Mouse (Mus musculus) left cerebral cortex, adult 8-10 months (tissue): ENCODE results near the gene Lrig3. TPM values are rescaled to one million over a fixed set of nuclear protein-coding genes. Genes with fewer than 3 reads are reported as not detected.

ENCODE experiments used
- DNase-seq, 2 experiments: peaks; one replicate each; pipeline ENCODE4 v3.0.0; 2022; ENCODE audit warnings: low spot score in 2 of 2
- total RNA-seq, 4 experiments: library from RNA; stranded (reverse); gene quantifications; 2 replicates each; pipeline ENCODE4 v1.2.4; 2022

Gene Lrig3
- total RNA-seq, 4 experiments from 2014 or later = 3.3 to 5.7 (median 4.1) TPM

DNA sequence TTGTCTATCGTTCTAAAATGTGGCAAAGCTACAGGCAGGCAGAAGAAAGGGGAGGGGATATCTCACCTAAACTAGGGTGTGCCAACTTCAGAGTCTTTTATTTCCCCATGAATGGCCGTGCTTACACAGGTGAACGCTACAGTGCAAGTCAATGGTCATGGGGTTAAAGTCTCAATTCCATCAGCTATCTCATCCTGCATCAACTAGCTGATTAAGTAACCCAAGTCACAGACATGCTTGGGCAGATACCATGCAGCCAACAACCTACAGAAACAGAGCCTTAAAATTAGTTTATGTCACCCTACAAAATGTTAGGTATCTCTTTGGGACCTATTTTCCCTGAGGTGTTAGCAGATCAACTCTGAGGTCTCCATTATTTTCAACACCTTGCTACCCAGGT, 1.3 kb upstream of the Lrig3 start:
- DNase-seq = no peak

DNA sequence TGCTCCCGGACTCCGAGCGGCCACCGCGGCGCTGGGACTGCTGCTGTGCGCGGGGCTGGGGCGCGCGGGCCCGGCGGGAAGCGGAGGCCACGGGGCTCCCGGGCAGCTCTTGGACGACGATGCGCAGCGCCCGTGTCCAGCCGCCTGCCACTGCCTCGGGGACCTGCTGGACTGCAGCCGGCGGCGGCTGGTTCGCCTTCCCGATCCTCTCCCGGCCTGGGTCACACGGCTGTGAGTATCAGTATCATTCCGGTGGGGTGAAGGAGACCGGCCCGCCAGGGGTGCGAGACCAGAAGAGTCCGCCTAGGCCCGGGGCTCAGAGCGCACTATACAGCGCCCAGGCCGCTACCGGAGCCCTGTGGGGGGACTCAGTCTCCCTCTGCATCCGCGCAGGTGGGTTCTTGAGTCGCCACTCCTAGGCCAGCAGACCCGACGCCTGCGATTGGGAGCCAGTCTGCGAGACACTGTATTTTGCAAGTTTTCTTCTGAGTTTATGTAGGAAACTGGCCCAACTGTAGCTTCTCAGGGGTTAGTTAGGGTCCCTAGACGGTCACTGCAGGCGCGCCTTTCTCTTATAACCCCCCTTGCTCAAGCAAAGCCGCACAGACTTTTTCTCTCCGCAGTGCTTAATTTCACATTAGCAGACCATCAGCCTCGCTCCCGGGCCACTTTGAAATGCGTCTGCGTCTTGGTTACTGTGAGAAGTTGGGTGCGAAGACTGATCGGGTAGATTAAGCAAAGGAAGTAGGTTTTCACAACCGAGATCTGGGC, 698 bp downstream of the Lrig3 start:
- DNase-seq = no peak

DNA sequence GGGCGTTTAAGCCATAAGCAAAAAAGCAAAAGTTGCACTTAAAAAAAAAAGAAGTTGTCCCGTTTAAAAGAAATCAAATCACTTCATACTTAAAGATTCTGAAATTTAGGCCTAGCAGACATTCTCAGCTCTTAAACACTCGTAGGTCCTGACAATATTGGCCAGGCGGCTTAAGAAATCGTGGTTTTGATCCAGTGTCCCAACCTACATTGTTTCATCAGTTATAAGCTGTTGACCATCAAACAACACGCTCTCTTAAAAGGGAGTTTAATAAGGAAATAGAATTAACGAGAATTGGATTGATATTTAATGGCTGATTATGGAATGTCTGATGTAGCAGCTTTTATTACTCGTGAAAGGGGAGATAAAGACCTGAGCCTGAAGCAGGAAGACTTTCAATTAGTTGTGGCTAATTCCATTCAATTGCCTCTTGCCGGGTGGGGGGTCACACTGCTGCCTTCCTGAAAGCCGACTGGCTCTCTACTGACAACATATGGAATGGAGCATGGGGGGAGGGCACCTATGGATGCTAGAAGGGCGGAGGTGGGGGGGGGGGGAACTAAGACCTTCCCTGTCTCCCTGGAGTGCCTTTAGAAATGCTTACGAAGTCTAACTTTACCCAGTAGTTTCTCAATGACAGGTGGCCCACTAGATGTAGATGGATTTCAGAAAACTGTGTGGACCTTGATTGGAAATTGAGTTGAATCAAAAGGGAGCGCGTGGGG, 1.6 kb downstream of the Lrig3 start:
- no peak for DNase-seq

DNA sequence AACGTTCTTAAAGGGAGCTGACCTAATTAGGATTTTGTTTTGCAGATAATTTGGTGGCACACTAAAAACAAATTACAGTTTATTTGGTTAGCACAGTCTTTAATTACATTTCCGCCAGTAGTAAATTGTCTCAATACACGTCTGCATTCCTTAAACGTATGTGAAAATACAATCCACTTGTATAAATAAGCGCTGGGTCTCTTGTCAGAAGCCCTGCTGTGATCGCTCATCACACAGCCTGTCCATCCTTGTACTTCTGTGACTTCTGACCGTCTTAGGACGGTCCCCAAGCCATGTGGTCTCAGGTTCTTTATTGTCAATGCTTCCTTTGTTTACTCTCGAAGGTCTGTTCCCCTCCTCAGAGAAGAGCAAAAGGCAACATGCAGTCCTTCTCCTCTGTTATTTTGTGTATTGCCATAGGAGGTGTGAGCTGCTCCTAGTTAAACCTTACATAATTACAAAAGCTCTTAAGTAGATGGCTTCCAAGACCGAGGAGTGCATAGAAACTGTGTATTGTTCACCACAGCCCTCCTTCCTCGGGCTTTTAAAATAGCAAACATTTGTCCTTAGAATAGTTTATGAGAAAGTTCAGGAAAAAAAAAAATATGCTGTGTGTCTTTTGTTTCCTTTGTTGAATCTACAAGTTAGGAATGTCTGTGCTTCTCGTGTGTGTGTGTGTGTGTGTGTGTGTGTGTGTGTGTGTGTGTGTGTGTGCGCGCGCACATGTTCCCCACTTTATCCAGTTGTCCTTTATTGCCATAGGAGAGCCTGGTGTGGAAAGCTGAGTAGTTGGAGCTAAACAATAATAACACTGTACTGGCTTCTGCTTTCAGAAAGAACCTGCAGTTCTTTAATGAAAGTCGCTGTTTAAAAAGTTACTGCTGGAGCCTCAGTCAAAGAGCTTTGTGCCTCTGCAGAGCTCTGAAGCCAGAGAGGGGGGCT, 2.5 kb downstream of the Lrig3 start:
- DNase-seq = no peak

DNA sequence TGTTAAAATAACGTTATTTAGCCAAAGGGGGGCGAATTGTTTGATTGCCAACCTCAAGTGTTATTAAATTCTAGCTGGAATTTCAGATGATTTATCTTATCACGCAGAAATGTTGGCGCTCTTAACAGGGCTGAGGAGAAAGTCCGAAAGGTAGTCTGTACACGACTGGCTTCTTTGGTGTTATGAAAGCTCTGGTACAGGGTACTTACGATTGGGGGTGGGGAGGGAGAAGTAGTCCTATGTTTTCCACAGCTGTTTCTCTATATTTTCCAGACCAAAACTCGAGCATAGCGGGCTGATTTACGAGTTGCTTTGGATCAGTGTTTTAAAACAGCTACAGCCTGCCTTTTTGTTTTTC, 3.1 kb downstream of the Lrig3 start:
- DNase-seq = no peak

DNA sequence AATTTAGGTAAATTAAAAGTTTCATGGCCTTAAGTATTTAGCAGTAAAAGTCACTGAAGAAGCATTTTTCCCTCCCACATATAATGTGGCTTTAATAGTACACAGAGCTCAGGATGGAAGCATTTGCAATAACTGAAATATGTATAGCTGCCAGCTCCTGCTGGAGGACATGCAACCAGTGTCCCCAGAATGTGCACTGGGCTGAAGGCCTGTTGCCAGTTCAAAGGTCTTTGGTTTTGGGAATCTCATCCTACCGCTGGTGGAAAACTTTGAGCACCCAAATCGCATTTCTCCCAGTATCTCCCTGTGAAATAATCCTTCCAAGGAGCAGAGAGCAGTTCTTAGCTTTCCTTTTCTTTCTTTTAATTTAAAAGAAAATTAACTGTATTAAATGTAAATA, 4.1 kb downstream of the Lrig3 start:
- DNase-seq = no peak

DNA sequence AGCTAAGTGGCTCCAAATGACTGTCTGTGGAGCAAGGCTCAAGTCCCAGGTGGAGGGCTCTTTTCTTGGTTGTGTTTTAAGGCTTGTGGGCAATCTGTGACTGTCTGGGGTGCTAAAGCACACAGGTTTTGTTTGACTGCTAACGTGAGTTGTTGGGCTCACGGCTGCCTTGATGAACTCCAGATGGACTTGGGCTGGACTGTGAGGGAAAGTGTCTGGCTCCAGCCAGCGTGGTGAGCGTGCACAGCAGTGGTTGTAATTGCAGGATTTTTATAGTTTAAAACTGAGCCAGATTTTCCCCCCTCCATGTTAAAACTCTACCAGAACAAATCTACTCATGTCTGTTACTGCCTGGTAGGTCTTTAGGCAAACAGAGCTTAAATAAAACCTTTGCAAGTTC, 4.5 kb downstream of the Lrig3 start:
- no peak for DNase-seq

DNA sequence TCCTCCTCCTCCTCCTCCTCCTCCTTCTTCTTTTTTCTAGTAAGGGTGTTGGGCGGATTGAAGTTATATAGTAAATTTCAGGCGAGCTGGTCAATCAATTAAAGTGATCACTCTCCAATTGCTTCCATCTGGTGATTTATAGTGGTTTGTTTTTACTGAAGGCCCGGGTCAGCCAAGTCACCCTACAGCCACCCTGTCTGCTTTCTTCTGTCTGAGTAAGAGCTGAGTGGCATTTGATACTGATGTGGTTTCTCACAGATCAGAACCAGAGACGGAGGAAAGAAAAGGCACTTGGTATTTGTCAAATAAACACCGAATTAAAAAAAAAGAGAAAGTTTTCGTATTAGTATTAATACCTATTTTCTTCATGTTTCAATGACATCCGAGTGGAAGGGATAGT, 7.8 kb downstream of the Lrig3 start:
- DNase-seq = no peak

DNA sequence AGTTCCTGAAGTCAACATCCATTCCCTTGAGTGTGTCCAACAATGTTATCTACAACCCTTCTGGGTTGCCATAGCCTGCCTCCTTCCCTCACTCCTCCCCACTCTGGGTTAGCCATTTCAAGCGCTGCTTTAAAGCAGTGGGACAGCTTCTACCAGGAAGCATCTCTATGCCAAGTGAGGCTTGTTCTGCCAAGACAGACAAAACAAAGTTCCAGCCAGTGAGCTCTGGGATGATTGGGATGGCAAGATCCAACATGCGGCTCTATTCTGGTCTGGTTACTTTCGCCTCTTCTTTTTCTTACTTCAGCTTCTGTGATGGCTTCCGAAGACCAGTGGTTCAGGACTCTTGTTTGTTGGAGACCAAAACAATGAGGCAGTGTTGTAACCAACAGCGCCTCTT, 16.0 kb downstream of the Lrig3 start:
- no peak for DNase-seq

DNA sequence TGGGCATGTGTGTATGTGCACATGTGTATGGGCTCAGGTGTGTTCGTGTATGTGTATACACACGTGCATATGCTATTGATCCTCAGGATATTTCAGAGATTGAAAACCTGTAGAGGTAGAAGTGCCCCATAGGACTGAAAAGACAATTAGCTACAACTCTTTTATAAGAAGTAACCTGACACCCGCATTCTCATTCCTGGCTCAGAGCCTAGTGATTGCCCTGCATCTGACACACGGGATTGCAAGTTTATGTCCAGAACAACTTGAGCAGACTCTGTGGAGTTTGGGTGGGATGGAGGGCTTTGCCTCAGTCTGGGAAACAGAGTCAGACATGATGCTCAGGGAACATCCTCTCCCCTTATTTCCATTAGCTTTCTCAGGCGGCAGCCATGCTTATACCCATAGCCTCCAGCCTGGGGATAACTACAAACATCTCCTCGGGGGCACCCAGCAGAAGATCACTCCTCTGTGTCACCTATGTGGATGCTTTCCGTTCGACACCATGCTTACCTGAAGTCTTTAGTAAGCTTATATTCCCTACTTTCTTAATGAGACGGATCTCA, 18.6 kb downstream of the Lrig3 start:
- no peak for DNase-seq

DNA sequence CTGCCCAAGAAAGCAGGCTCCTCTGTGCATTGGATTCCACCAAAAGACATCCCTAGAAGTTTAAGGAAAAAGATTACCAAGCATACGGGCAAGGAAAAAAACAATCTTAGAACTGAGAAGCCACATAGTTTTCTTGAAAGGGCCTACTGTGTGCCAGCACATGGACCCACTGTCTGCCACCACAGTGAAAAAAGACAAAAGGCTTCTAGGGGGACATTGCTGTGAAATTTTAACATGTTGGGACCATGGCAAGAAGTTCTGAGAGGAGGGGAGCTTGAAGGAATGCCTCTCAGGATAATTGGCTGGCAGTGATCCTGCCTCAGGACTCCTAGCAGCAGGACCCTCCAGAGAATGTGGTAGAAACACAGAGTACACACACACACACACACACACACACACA, 19.8 kb downstream of the Lrig3 start:
- DNase-seq = no peak

DNA sequence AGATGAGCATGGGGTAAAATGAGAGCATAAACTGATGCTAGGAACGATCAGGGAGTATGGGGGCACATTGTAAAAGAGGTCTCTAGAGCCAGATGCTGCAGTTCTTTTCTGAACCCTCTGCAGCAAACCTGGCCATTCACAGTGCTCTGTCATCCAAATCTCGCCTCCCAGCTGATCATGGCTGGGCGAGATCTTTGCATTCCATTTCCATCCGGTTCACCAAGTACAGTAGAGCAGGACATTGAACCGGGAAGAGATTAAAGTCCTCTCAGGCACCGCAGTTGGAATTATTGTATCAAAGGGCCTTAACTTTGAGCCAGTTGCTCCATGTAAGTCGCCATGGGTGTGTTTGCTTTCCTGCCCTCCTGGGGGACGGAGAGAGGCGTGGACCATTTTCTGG, 20.5 kb downstream of the Lrig3 start:
- no peak for DNase-seq

DNA sequence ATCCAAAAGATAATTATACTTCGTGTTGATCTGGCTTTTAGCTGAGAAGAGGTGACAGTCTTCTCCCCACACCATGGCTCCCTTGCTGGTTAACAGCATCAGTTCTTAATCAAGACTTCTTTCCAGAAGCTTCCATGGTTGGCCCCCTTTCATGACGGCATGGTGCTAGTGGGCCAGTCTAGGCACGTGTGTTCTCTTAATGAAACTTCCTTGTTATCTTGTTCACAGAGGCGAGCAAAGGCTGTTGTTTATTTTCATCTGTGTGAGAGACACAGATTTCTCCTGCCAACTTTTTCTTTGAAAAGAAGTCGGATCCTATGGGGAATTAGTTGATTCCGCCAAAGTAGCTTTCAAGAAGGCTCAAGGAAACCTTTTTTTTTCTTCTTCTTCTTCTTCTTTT, 21.3 kb downstream of the Lrig3 start:
- no peak for DNase-seq

DNA sequence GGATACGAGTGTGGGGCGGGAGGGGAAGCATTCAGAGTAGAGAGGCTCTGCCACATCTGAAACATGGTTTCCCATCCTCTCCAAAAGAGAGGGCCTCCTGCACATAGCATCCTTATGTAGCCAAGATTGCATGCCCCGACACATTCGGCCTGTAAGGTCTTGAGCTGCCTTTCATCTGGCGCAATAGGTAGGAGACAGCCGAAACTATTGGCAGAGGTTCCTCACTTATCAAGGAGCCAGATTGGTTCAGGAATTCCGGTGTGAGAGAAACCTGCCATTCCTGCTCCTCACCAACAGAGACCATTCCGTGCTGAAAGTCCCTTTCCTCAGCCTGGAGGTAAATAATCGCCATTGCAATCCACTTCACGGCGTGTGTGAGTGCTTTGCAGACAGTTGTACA, 22.1 kb downstream of the Lrig3 start:
- DNase-seq = no peak

DNA sequence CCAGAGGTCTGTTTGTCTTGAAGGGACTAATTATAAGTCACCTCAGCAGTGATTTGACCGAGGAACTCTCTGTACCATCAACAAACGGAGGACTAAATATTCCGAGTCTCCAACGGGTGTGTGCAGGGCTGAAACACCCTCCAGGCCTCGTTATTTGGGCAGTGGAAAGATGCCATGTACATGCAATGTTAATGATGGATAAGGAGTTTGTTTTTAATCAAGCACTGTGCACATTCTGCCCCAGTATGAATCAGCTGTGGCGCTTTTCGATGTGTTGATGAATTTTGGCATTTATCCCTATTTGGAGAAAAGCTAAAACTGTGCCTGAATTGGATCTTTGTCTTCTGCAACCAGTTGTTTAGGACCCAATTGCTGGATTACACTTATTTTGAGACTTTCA, 23.9 kb downstream of the Lrig3 start:
- DNase-seq = no peak

DNA sequence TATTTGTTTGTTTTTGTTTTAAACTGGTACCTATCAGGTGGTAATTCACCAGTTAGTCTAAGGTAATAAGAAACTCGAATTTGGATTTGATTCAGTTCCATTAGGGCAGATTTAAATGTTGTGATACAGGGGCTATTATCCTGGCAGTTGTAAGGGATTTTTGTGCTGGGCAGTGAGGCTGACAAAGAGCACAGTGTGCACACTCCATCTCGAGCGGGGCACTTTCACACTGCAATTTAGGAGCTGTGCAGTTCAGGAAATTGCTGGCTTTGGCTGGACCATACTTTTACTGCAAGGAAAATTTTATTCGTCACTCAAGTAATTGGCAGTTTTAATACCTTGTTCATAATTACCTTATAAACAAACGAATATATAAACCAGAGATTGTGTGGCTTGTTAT, 24.4 kb downstream of the Lrig3 start:
- no peak for DNase-seq

DNA sequence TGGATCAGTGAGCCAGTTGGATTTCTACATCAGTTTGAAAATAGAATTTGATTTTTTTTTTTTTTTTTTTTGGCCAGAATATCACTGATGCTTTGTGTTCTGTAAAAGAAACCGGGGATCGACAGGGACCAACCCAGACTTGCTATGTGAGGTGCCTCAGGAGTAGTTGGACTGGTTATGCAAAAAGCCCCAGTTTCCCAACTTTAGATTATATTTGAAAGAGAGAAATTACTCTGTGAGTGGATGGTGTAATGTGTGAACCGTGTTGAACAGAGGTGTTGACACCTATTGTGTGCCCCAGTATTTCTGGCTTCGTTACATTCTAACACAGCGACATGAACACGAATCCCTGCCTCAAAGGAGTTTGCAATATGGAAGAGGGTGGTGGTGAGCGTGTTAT, 25.9 kb downstream of the Lrig3 start:
- no peak for DNase-seq

DNA sequence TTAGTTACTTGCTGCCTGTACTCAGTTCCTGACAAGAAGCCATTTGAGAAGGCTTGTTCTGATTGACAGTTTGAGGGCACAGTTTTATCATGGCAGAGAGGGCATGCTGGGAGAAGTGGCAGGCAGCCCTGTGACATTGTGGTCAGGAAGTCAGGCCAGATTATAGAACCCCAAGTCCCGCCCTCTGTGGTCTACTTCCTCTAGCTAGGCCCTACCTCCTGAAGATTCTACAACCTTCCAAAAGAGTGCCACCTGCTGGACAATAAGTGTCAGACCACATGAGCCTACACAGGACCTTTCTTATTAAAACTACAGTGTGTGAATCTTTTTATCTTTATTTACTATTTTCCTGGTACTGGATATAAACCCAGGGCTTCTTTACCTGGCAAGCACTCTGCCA, 28.9 kb downstream of the Lrig3 start:
- DNase-seq = no peak

DNA sequence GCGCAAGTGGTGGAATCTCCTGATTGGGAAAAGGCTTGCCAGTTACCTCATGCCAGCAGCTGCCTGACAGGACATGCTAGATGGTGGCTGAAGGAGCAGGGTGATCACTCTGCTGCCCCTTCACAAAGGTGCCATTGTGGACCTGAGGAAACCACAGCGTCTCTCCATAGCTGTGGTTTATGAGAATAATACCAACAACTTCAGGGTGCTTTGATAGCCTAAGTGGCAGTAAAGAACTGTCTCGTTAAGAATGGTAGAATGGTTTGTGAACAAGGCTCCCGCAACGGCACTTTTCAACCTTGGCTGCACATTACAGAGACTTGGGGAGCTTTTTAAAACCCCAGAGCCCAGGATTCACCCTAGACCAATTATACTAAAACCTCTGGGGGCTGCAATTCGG, 29.7 kb downstream of the Lrig3 start:
- DNase-seq = no peak

DNA sequence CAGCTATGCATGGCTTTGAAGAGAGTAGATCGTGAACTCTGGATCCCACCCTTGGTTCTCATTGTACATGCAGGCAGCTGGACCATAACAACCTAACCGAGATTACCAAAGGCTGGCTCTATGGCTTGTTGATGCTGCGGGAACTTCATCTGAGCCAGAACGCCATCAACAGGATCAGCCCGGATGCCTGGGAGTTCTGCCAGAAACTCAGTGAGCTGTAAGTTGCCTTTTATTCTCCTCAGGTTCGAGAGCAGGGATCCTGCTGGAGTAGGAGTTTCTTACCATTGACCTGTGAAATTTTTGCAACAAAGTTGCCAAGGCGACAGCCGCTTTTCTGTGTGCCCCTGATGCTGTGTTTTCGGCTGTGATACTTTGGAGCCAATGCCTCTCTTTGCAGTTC, 31.0 kb downstream of the Lrig3 start:
- DNase-seq = no peak

DNA sequence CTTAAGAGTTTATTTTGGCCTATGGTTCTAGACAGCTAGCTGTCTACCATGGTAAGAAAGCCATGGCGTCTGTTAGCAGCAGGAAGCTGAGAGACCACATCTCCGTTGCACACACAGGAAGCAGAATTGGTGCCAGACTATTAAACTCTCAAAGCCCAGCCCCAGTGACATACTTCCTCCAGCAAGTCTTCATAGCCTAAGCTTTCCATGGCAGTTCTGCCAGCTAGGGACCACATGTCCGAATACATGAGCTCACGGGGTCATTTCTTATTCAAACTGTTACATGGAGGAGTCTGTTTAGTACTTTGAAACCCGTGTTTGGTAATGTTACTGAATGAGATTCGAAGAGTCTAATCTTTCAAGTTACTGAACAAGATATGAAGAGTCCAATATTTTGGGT, 33.6 kb downstream of the Lrig3 start:
- no peak for DNase-seq

DNA sequence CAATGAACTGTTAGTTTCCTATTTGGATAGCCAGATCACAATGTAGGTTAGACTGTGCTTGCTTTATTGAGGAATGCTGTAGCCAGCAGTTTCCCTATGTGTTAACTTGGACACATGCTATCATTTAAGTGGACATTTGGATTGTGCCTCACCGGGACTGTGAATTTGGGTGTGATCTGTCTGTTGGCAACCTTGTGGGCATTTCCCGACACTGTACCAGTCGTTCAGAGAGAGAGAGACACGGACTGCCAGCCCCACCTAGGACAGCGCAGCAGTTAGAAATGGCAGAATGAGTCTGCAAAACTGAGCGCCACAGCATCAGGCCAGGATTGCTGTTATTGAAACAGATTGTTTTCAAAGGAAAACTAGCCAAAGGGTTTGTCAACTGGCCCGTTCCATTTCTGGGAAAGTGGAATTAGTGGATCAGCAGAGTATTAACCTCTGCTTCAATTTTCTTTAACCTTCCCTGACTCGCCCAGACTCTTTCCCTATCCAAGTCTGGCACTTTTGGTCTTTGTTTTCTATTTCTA, 35.0 kb downstream of the Lrig3 start:
- no peak for DNase-seq
